Mouse (Mus musculus) cerebellum, adult 2 months (tissue): ENCODE data around the gene Socs4. TPM values are rescaled to one million over a fixed set of nuclear protein-coding genes. Genes with fewer than 3 reads are reported as not detected.

Source experiments
- DNase-seq, 2 experiments: peaks; one replicate each; pipeline ENCODE4 v3.0.0; 2021
- H3K27ac ChIP-seq: fragments of 200-500 bp; 2 replicates; pipeline ENCODE4 v1.5.1; 2012; ENCODE audit warnings: low read length, control low read depth, inconsistent platforms; ENCODE audit not compliant: insufficient read depth
- H3K27me3 ChIP-seq: fragments of 200-500 bp; 2 replicates; pipeline ENCODE4 v1.6.1; 2012; ENCODE audit warnings: inconsistent platforms, mild to moderate bottlenecking, low read length, moderate library complexity; ENCODE audit not compliant: control insufficient read depth, insufficient read depth
- H3K4me1 ChIP-seq: fragments of 200-500 bp; 2 replicates; pipeline ENCODE4 v1.6.1; 2011; ENCODE audit warnings: low read length; ENCODE audit not compliant: control insufficient read depth, insufficient read depth
- H3K4me3 ChIP-seq: fragments of 200-500 bp; replicated peaks from 2 replicates; pipeline ENCODE3; 2011; ENCODE audit warnings: mild to moderate bottlenecking, low read depth, low read length, control low read depth; ENCODE audit not compliant: insufficient read depth
- CTCF ChIP-seq: fragments of 200-500 bp; IDR thresholded peaks from 2 replicates; pipeline ENCODE4 v1.5.1; 2011; ENCODE audit warnings: low read depth, mild to moderate bottlenecking, control low read depth, low read length, moderate library complexity, borderline replicate concordance; ENCODE audit not compliant: insufficient read depth
- POLR2A ChIP-seq: fragments of 200-500 bp; IDR thresholded peaks from 2 replicates; pipeline ENCODE4 v1.6.1; 2011; ENCODE audit warnings: low read length, control low read depth, borderline replicate concordance; ENCODE audit not compliant: insufficient read depth
- WGBS: fragments of 180-500 bp; shearing (Covaris S2); methylation state at CpG from one replicate; pipeline ENCODE4 v1.1.7; 2018; 5-methylcytosine and 5-hydroxymethylcytosine counted together
- polyA plus RNA-seq: library from polyadenylated mRNA; depleted of rRNA; stranded (reverse); fragments of >200 nt; gene quantifications from 2 replicates; pipeline ENCODE4 v1.2.3, GENCODE M21; 2012

The Socs4 gene
- polyA plus RNA-seq, 1 experiment: 5.9 TPM

DNA sequence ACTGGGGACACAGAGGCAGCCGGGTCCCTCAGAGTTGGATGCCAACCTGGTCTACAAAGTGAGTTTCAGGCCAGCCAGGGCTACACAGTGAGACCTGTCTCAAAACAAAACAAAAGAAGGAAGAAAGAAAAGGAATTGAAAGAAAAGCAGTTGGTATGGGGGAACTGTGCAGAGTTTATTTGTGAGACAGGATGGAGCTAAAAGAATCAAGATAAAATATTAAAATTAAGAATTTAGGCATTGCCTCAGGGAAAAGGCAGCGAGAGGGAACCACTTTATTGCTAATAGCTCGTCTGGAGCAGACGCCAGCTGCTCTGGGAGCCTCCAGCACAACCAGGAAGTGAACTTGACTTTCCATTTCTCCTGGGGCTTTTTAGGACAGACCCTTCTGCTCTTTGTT lies 17.4 kb downstream of the Socs4 start:
- DNase-seq: no peak
- no peaks in the 10 kb centered on the region for H3K4me1 ChIP-seq
- no peaks in the 10 kb centered on the region for H3K27me3 ChIP-seq
- H3K27ac ChIP-seq: no peak overlapping the region
- WGBS: 47% methylated on average over 4 of the region's 4 CpGs
- no peak for TF ChIP-seq CTCF
- no peak for TF ChIP-seq POLR2A
- H3K4me3 ChIP-seq: no peak overlapping the region

DNA sequence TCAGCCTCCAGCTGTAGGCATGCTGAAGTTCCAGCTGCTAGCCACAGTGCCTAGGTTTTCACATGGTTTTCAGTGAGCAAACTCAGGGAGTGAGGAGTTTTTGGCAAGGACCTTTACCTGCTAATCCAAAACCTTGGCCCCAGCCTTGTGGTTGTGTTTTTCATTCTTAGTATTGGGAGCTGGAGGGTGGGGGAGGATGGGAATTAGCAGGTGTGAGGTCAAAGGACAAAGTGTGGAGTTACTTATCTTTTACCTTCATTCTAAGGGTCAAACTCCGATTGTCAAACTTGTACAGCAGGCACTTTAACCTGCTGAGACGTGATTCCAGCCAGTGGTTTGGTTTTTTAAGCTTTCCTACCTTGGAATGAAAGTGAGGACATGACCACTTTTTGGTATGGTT lies 19.5 kb downstream of the Socs4 start:
- no peaks in the 10 kb centered on the region for H3K27me3 ChIP-seq
- 0 out of 2 replicates have a peak, but pooled peaks cover 4% of the 10 kb centered on the region for H3K4me1 ChIP-seq
- no peak for TF ChIP-seq CTCF
- no peak for TF ChIP-seq POLR2A
- DNase-seq: no peak
- no peak overlapping the region for H3K27ac ChIP-seq
- 86% methylated on average over 2 of the region's 2 CpGs for WGBS
- H3K4me3 ChIP-seq: no peak overlapping the region

DNA sequence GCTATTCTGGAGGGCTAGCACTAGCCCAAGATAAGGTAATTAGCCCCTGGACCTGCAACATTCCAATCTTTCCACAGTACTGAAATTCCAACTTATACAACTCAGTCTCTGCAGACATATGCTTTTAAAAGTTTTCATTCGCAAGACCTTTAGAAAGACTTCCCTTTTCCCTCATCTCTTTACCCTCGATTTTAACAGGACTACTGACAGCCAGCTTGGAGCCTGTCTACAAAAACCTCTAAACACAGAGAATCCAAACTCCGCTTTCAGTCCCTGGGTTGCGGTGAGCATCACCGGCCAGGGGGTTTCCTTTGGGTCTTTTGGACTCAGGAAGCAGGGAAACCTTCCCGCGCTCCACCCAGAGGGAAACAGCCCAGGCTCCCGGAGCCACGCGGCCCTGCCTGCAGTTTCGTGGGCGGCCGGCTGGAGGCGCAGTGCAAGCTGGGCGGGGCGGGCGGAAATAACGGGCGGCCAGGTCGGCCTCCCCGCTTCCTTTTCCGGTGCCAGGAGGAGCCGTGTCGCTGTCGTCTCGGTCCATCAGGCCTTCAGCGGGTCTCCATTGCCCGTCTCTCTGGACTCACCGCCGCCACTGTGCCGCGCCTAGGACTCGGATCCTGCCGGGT lies 21.2 kb downstream of the Socs4 start, which contains the start of gene Mapk1ip1l:
Gene Mapk1ip1l, plus strand, starts transcription at position 482 of the 623 bp plus-strand sequence.
- 0 out of 2 replicates have a peak, but pooled peaks cover 4% of the 10 kb centered on the region for H3K4me1 ChIP-seq
- H3K27ac ChIP-seq: peak within 1 kb of the TSS; percentile 94
- peak; percentile 65 for TF ChIP-seq CTCF
- TF ChIP-seq POLR2A: peak; percentile 54; the same call in 1 of the 2 replicates
- under 1% methylated on average over 34 of the region's 34 CpGs for WGBS
- H3K4me3 ChIP-seq: peak within 1 kb of the TSS; percentile 96
- H3K27me3 ChIP-seq: no peaks in the 10 kb centered on the region
- DNase-seq: peak; percentile 86 to 93

DNA sequence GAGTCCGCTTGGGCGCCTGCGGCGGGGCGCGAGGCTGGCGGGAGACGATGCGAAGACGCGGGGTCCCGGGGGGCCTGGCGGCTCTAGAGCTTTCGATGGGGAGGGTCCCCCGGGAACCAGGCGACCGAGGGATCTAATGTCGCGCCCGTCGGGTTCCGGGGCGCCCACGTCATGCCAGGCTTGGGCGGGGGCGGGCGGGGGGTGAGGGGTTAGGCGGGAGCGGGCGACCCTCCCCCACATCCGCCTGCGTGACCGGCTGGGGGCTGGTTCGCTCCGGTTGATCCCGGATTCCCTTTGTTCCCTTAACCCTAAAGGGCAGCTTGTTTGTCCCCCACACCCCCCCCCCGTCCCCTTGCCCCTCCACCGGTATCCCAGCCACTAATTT lies 21.7 kb downstream of the Socs4 start:
- peak overlapping the region; percentile 96 for H3K4me3 ChIP-seq

DNA sequence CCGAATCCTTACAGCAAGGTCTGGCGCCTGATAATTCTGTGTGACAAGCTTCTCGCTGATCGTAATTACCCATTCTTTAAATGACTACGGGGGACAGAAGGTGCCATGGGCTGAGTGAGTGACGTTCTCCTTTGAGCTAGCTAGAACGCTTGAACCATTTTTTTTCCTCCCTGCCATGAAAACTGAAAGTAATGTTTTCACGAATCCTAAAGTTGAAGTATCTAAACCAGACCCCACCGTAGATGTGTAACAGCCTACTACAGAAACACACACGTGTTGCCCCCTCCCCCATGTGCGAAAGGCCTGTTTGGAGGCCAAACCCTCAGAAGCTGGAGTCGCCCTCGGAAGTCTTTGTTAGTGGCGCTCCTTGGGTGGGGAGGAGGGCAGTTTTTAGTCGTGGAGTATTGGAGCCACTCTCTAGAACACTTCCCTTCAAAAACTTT lies 22.1 kb downstream of the Socs4 start:
- peak overlapping the region; percentile 96 for H3K4me3 ChIP-seq
- H3K27me3 ChIP-seq: no peaks in the 10 kb centered on the region
- peak; percentile 19 to 26 for DNase-seq
- H3K4me1 ChIP-seq: 0 out of 2 replicates have a peak, but pooled peaks cover 4% of the 10 kb centered on the region
- H3K27ac ChIP-seq: no peak overlapping the region
- under 1% methylated on average over 15 of the region's 15 CpGs for WGBS
- TF ChIP-seq POLR2A (no peak), CTCF (no peak)

More for the DNA sequence above, 21.7 kb downstream of the Socs4 start:
- Histone ChIP-seq H3K4me1 (0 out of 2 replicates have a peak, but pooled peaks cover 4% of the 10 kb centered on the region), H3K27ac (peak overlapping the region; percentile 94), H3K27me3 (no peaks in the 10 kb centered on the region)
- no peak for DNase-seq
- no peak for TF ChIP-seq POLR2A
- TF ChIP-seq CTCF: no peak
- WGBS: 2% methylated on average over 32 of the region's 38 CpGs

DNA sequence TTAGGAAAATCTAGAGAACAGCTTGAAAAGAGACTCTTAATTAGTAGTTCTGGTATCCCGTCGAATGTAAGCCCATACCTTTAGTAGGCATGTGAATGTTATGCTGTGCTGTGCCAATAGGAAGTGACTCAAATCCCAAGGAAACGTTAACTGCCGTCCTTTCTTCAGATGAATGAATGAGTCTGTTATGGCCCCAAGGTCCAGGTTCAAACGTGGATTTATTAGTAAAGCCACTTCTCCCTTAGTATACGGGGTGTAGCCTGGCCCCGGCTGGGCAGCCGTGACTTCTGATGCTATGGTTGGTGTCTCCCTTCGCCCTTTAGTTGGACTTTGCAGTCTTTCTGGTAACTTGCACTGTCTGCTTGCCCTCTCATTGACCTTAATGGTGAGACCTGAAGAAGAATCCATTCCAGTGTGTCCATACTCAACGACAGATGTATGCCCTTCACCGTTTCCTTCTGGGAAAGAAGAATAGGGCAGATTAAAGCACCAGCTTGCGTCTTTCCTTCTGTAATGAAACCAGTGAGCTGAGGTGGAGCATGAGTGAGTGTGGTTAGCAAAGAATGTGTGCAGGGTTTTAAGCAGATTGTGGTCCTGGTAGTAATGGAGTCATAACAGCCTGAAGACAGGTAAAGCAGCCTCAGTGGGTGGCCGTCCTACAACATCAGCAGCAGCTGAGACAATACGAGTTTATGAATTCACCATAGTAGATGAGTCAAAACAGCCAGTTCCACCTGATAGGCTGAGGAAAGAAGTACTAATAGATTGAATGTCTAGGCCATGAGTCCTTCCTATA lies 26.4 kb downstream of the Socs4 start:
- Histone ChIP-seq H3K4me1 (0 out of 2 replicates have a peak, but pooled peaks cover 4% of the 10 kb centered on the region), H3K4me3 (no peak overlapping the region), H3K27me3 (no peaks in the 10 kb centered on the region), H3K27ac (no peak overlapping the region)
- DNase-seq: no peak
- 82% methylated on average over 14 of the region's 14 CpGs for WGBS
- TF ChIP-seq POLR2A (no peak), CTCF (no peak)

DNA sequence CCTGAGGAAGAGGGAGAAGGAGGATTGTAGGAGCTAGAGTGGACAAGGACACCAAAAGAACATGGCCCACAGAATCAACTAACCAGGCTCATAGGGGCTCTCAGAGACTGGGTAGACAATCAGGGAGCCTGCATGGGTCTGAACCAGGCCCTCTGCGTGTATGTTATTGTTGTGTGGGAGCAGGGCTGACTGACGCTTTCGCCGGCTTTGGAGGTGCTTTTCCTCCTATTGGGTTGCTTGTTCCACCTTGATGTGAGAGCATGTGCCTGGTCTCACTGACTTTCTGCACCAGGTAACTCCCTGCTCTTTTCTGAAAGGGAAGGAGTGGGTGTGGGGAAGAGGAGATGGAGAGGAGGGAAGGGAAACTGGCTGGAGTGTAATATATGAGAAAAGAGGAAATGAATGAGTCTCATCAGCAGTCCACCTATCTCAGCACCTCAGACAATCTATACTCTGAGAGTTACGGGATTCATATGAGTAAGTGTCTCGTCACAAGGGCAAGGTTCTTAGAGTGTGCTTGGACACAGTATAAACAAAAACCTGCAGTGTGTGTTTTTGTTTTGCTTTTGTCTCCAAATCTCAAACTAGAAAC lies 28.2 kb downstream of the Socs4 start:
- H3K4me1 ChIP-seq: peaks cover 6% of the 10 kb centered on the region; the same call in 1 of the 2 replicates
- no peak for DNase-seq
- no peak overlapping the region for H3K4me3 ChIP-seq
- H3K27ac ChIP-seq: no peak overlapping the region
- 92% methylated on average over 6 of the region's 6 CpGs for WGBS
- no peaks in the 10 kb centered on the region for H3K27me3 ChIP-seq
- TF ChIP-seq POLR2A (no peak), CTCF (no peak)
